Mouse (Mus musculus) stomach, postnatal 0 days (tissue): ENCODE measurements around the gene Ankrd61. TPM values are rescaled to one million over a fixed set of nuclear protein-coding genes. Genes with fewer than 3 reads are reported as not detected.

ENCODE experiments used
- ATAC-seq: fragments of 200-750 bp; cut with Nextera tagmentation; 2 replicates; pipeline ENCODE4 v1.8.0; 2017; ENCODE audit not compliant: low FRiP score, low TSS enrichment
- DNase-seq: peaks from one replicate; pipeline ENCODE4 v3.0.0-alpha.2; 2016; ENCODE audit warnings: low spot score
- H3K27ac ChIP-seq: fragments of 300-500 bp; sonication (generic); replicated peaks from 2 replicates; pipeline ENCODE4 v1.5.1; 2014; ENCODE audit warnings: mild to moderate bottlenecking, control low read depth
- H3K27me3 ChIP-seq: fragments of 300-500 bp; sonication (generic); 2 replicates; pipeline ENCODE4 v1.6.1; 2014; ENCODE audit warnings: low read length; ENCODE audit not compliant: control insufficient read depth, insufficient read depth
- H3K36me3 ChIP-seq: fragments of 300-500 bp; sonication (generic); 2 replicates; pipeline ENCODE4 v1.6.1; 2014; ENCODE audit warnings: low read length, mixed read lengths; ENCODE audit not compliant: control insufficient read depth, insufficient read depth
- H3K4me1 ChIP-seq: fragments of 300-500 bp; sonication (generic); replicated peaks from 2 replicates; pipeline ENCODE4 v1.6.1; 2014; ENCODE audit warnings: antibody characterized with exemption; ENCODE audit not compliant: control insufficient read depth, insufficient read depth
- H3K4me2 ChIP-seq: fragments of 300-500 bp; sonication (generic); replicated peaks from 2 replicates; pipeline ENCODE4 v1.6.1; 2014; ENCODE audit warnings: low read depth, mild to moderate bottlenecking, control low read depth, moderate library complexity
- H3K4me3 ChIP-seq: fragments of 300-500 bp; sonication (generic); 2 replicates; pipeline ENCODE4 v1.5.1; 2014; ENCODE audit warnings: low read depth, low read length, control low read depth
- H3K9ac ChIP-seq: fragments of 300-500 bp; sonication (generic); 2 replicates; pipeline ENCODE4 v1.6.1; 2014; ENCODE audit warnings: mild to moderate bottlenecking, low read length, control low read depth, mixed read lengths
- H3K9me3 ChIP-seq: fragments of 300-500 bp; sonication (generic); 2 replicates; pipeline ENCODE4 v1.6.1; 2016; ENCODE audit warnings: low read length; ENCODE audit not compliant: control insufficient read depth
- CTCF ChIP-seq: IDR thresholded peaks from 2 replicates; pipeline ENCODE4 v1.5.1; 2016; ENCODE audit warnings: antibody characterized with exemption, low read depth, mild to moderate bottlenecking, moderate library complexity
- EP300 ChIP-seq: optimal IDR thresholded peaks from 2 replicates; pipeline ENCODE3; 2016; ENCODE audit warnings: antibody characterized with exemption
- WGBS: fragments of 180-500 bp; shearing (Covaris S2); extraction: QIAGEN DNeasy Blood & Tissue Kit; methylation state at CpG from one replicate; pipeline ENCODE4 v1.1.7; 2014; 5-methylcytosine and 5-hydroxymethylcytosine counted together
- polyA plus RNA-seq: library from polyadenylated mRNA; unstranded; fragments of >200 nt; fragmentation: Nextera tagmentation; extraction: Ambion mirVana; gene quantifications from 2 replicates; pipeline ENCODE4 v1.2.1, GENCODE M21; 2015

Gene Ankrd61
- polyA plus RNA-seq, 1 experiment from 2014 or later, result 0.08 TPM

GRCm38 (mm10) chr5:143874571-143874970 is 22.9 kb downstream of the Ankrd61 start:
- Histone ChIP-seq H3K4me2 (no peak overlapping the region), H3K27me3 (no peaks in the 10 kb centered on the region), H3K9me3 (no peaks in the 10 kb centered on the region), H3K4me1 (no peaks in the 10 kb centered on the region), H3K27ac (no peak overlapping the region), H3K36me3 (peaks cover 20% of the 10 kb centered on the region), H3K4me3 (no peak overlapping the region), H3K9ac (no peak overlapping the region)
- ATAC-seq (no peak), DNase-seq (no peak)
- WGBS, result 55% methylated on average over 4 of the region's 4 CpGs
- no peak for TF ChIP-seq CTCF
- TF ChIP-seq EP300, result no peak

DNA sequence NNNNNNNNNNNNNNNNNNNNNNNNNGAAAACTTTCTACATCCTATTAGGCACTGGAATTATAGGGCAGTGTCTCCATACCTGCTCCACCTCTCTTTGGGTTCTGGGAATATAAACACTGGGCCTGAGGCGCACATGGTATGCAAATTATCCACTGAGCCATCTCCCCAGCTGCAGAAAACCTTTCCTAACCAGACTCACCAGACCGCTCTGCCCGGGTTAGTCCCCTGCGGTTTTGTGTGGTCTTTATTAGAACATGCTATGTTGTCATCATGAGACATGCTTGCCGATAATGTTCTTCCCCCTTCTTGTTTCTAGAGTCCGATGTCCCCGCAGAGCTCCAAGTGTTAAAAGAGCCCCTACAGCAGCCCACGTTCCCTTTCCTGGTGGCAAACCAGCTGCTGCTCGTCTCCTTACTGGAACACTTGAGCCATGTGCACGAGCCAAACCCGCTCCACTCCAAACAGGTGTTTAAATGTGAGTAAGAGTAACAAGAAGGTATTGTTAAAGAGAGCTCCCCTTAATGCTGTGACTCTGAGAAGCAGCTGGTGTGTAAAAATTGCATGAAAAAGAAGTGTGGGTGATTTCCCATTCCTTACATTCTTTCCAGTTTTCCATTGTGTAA is 25.8 kb downstream of the Ankrd61 start:
- Histone ChIP-seq H3K27ac (no peak overlapping the region), H3K9ac (no peak overlapping the region), H3K4me3 (no peak overlapping the region), H3K9me3 (no peaks in the 10 kb centered on the region), H3K36me3 (peaks cover 14% of the 10 kb centered on the region), H3K4me1 (no peaks in the 10 kb centered on the region), H3K27me3 (no peaks in the 10 kb centered on the region), H3K4me2 (no peak overlapping the region)
- 74% methylated on average over 11 of the region's 11 CpGs for WGBS
- DNase-seq (no peak), ATAC-seq (no peak)
- TF ChIP-seq EP300, result no peak
- TF ChIP-seq CTCF, result no peak

Other genes with a start within 250 kb of the Ankrd61 start
- 5.1 and 5.7 TPM in 2 replicates for gene Usp42, start 165.4 kb downstream of the Ankrd61 start, polyA plus RNA-seq
- gene Eif2ak1, start 79.9 kb downstream of the Ankrd61 start, polyA plus RNA-seq, result 18.7 and 19.9 TPM in 2 replicates
- 65.6 and 69.4 TPM in 2 replicates for gene Aimp2, start 12.2 kb upstream of the Ankrd61 start, polyA plus RNA-seq
- gene Pms2, start 12.3 kb upstream of the Ankrd61 start, polyA plus RNA-seq, result 8.0 and 8.9 TPM in 2 replicates
- 0.28 TPM in 1 of 2 replicates, not detected in the other for gene Gm42421, start 30.5 kb upstream of the Ankrd61 start, polyA plus RNA-seq
- 0.19 and 0.27 TPM in 2 replicates for gene Rsph10b, start 35.4 kb upstream of the Ankrd61 start, polyA plus RNA-seq
- gene Ccz1, start 117.2 kb upstream of the Ankrd61 start, polyA plus RNA-seq, result 57.1 and 59.6 TPM in 2 replicates
- 0.16 and 0.23 TPM in 2 replicates for gene Ocm, start 129.0 kb upstream of the Ankrd61 start, polyA plus RNA-seq
- 3.8 and 4.1 TPM in 2 replicates for gene Lmtk2, start 202.8 kb upstream of the Ankrd61 start, polyA plus RNA-seq